Mouse (Mus musculus): ENCODE results near the gene Gm10959. TPM values are rescaled to one million over a fixed set of nuclear protein-coding genes. Genes with fewer than 3 reads are reported as not detected.

Gene Gm10959
- polyA plus RNA-seq, 1 experiment from 2014 or later, result not detected

- ATAC-seq (no peak), DNase-seq (no peak)
- H3K4me2 ChIP-seq (ENCODE audit: low read depth, low read length), result no peak overlapping the region
- no peaks in the 10 kb centered on the region for H3K9me3 ChIP-seq (ENCODE audit: low read length)
- no peak overlapping the region for H3K4me3 ChIP-seq (ENCODE audit: low read depth, low read length)
- TF ChIP-seq EP300 (IDR thresholded peaks at IDR 0.05; ENCODE audit: low read depth) (no peak), CTCF (IDR thresholded peaks at IDR 0.05; ENCODE audit: low read depth) (no peak)
- 75% methylated on average over 1 of the region's 1 CpGs for WGBS (ENCODE audit: insufficient replicate concordance)
- H3K9ac ChIP-seq (replicated peaks), result no peak overlapping the region
- peaks cover 16% of the 10 kb centered on the region; the same call in 1 of the 2 replicates for H3K36me3 ChIP-seq (replicated peaks; ENCODE audit: insufficient read depth, low read length)
- no peak overlapping the region for H3K27ac ChIP-seq (ENCODE audit: low read depth)
- H3K27me3 ChIP-seq (ENCODE audit: insufficient read depth, low read length), result no peaks in the 10 kb centered on the region
- H3K4me1 ChIP-seq (ENCODE audit: insufficient read depth), result no peaks in the 10 kb centered on the region
Measured at GRCm38 (mm10) chr3:122932466-122932865, 13.3 kb upstream of the Gm10959 start.

GRCm38 (mm10) chr3:122929723-122930122, 10.6 kb upstream of the Gm10959 start:
- Histone ChIP-seq H3K4me3 (ENCODE audit: low read depth, low read length) (no peak overlapping the region), H3K9me3 (ENCODE audit: low read length) (no peaks in the 10 kb centered on the region), H3K9ac (replicated peaks) (no peak overlapping the region), H3K4me2 (ENCODE audit: low read depth, low read length) (no peak overlapping the region), H3K27me3 (ENCODE audit: insufficient read depth, low read length) (no peaks in the 10 kb centered on the region), H3K36me3 (replicated peaks; ENCODE audit: insufficient read depth, low read length) (peaks cover 13% of the 10 kb centered on the region; the same call in 1 of the 2 replicates), H3K4me1 (ENCODE audit: insufficient read depth) (peaks cover 3% of the 10 kb centered on the region; the same call in 1 of the 2 replicates), H3K27ac (ENCODE audit: low read depth) (no peak overlapping the region)
- WGBS (ENCODE audit: insufficient replicate concordance), result 83% methylated on average over 6 of the region's 6 CpGs
- DNase-seq, result no peak
- no peak for TF ChIP-seq CTCF (IDR thresholded peaks at IDR 0.05; ENCODE audit: low read depth)
- TF ChIP-seq EP300 (IDR thresholded peaks at IDR 0.05; ENCODE audit: low read depth), result no peak
- ATAC-seq, result no peak

- peaks cover 6% of the 10 kb centered on the region; the same call in 1 of the 2 replicates for H3K36me3 ChIP-seq (replicated peaks; ENCODE audit: insufficient read depth, low read length)
- H3K4me3 ChIP-seq (ENCODE audit: low read depth, low read length), result peak within 1 kb of the TSS; percentile 79
- ATAC-seq (peak; percentile 94), DNase-seq (peak; percentile 96)
- TF ChIP-seq CTCF (IDR thresholded peaks at IDR 0.05; ENCODE audit: low read depth) (peak; percentile 64), EP300 (IDR thresholded peaks at IDR 0.05; ENCODE audit: low read depth) (no peak)
- H3K27ac ChIP-seq (ENCODE audit: low read depth), result peak within 1 kb of the TSS; percentile 88
- 1% methylated on average over 66 of the region's 68 CpGs for WGBS (ENCODE audit: insufficient replicate concordance)
- peaks cover 9% of the 10 kb centered on the region for H3K4me1 ChIP-seq (ENCODE audit: insufficient read depth)
- no peaks in the 10 kb centered on the region for H3K9me3 ChIP-seq (ENCODE audit: low read length)
- H3K4me2 ChIP-seq (ENCODE audit: low read depth, low read length), result peak within 1 kb of the TSS; percentile 81
- peak within 1 kb of the TSS; percentile 80 for H3K9ac ChIP-seq (replicated peaks)
- H3K27me3 ChIP-seq (ENCODE audit: insufficient read depth, low read length), result no peaks in the 10 kb centered on the region
Measured at GRCm38 (mm10) chr3:122924009-122924914, 5.1 kb upstream of the Gm10959 start, which contains the start of gene 1810037I17Rik. TSS of gene 1810037I17Rik (plus strand) at chr3:122924203.

DNA sequence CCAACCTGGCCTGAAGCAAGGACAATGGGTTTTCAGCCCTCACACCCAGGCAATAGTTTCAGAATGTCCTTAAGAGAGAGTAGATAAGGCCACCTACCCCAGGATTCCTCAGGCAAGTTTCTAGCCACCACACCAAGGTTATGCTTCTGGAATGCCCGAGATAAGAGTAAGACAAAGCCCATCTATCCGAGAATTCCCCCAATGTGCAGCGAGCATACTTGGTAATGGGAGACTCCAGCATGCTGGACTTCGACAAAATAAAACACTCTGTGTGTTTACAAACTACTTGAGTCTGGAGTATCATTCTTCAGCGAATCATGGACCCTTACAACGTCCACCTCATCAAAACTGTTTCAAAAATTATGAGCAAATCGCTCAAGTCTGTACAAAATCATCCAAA, 4.0 kb upstream of the Gm10959 start:
- Histone ChIP-seq H3K4me3 (ENCODE audit: low read depth, low read length) (peak overlapping the region; percentile 79; the same call in 1 of the 2 replicates), H3K9ac (replicated peaks) (no peak overlapping the region; the same call in 1 of the 2 replicates), H3K4me2 (ENCODE audit: low read depth, low read length) (peak overlapping the region; percentile 81), H3K27me3 (ENCODE audit: insufficient read depth, low read length) (no peaks in the 10 kb centered on the region), H3K36me3 (replicated peaks; ENCODE audit: insufficient read depth, low read length) (peaks cover 6% of the 10 kb centered on the region; the same call in 1 of the 2 replicates), H3K27ac (ENCODE audit: low read depth) (no peak overlapping the region), H3K9me3 (ENCODE audit: low read length) (no peaks in the 10 kb centered on the region), H3K4me1 (ENCODE audit: insufficient read depth) (peaks cover 9% of the 10 kb centered on the region)
- no peak for ATAC-seq
- WGBS (ENCODE audit: insufficient replicate concordance), result 49% methylated on average over 7 of the region's 7 CpGs
- DNase-seq, result no peak
- no peak for TF ChIP-seq EP300 (IDR thresholded peaks at IDR 0.05; ENCODE audit: low read depth)

- no peak overlapping the region for H3K4me2 ChIP-seq (ENCODE audit: low read depth, low read length)
- no peak overlapping the region for H3K27ac ChIP-seq (ENCODE audit: low read depth)
- no peaks in the 10 kb centered on the region for H3K27me3 ChIP-seq (ENCODE audit: insufficient read depth, low read length)
- H3K36me3 ChIP-seq (replicated peaks; ENCODE audit: insufficient read depth, low read length), result peaks cover 6% of the 10 kb centered on the region; the same call in 1 of the 2 replicates
- ATAC-seq (no peak), DNase-seq (no peak)
- no peak for TF ChIP-seq CTCF (IDR thresholded peaks at IDR 0.05; ENCODE audit: low read depth)
- TF ChIP-seq EP300 (IDR thresholded peaks at IDR 0.05; ENCODE audit: low read depth), result no peak
- 74% methylated on average over 8 of the region's 8 CpGs for WGBS (ENCODE audit: insufficient replicate concordance)
- peaks cover 9% of the 10 kb centered on the region for H3K4me1 ChIP-seq (ENCODE audit: insufficient read depth)
- H3K9ac ChIP-seq (replicated peaks), result no peak overlapping the region
- no peak overlapping the region for H3K4me3 ChIP-seq (ENCODE audit: low read depth, low read length)
- H3K9me3 ChIP-seq (ENCODE audit: low read length), result no peaks in the 10 kb centered on the region
Measured at GRCm38 (mm10) chr3:122921676-122922527, 2.7 kb upstream of the Gm10959 start.
